Mouse (Mus musculus) c-Kit-positive CD71-positive TER-119-negative erythroid progenitor cells, embryonic 14.5 days (primary cell): ENCODE data around the gene Hnrnpul2.

Source experiments
- DNase-seq: peaks from one replicate; pipeline ENCODE4 v3.0.0-alpha.2; 2013; ENCODE audit warnings: low read depth

Hnrnpul2 gene

DNA sequence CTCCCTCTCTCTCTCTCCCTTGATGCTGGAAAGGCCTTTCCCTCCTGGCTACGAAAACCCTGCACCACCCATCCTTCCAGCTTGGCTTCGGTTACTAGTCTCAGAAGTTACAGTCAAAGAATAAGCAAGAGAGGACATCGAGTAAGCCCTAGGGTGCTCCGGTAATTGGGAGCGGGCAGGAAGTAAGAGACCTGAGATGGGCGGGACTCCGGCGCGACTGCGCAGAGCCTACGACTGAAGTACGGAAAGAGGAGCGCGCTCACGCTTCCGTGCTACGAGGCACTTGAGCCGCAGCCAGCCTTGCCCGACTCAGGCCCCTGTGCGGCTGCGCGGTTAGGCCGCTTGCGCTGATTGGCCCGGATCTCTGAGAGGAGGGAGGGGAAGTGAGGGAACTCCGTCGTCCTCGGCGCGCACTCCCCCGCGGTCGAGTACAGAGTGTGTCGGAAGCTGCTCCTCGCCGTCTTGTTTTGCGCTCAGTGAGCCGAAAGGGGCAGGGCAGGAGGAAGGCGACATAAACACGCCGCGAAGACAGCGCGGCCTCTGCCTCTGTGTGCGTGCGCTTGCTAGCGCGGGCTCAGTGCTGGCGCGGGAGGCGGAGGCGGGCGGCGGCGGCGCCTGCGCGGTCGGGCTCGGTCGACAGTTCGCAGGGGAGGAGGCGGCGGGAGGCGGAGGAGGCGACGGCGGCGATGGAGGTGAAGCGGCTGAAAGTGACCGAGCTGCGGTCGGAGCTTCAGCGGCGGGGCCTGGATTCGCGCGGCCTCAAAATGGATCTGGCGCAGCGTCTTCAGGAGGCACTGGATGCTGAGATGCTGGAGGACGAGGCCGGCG is at the start of gene Hnrnpul2:
Gene Hnrnpul2 (plus strand): TSS at position 415 of the 828 bp plus-strand sequence.
- DNase-seq: peak; percentile 96

DNA sequence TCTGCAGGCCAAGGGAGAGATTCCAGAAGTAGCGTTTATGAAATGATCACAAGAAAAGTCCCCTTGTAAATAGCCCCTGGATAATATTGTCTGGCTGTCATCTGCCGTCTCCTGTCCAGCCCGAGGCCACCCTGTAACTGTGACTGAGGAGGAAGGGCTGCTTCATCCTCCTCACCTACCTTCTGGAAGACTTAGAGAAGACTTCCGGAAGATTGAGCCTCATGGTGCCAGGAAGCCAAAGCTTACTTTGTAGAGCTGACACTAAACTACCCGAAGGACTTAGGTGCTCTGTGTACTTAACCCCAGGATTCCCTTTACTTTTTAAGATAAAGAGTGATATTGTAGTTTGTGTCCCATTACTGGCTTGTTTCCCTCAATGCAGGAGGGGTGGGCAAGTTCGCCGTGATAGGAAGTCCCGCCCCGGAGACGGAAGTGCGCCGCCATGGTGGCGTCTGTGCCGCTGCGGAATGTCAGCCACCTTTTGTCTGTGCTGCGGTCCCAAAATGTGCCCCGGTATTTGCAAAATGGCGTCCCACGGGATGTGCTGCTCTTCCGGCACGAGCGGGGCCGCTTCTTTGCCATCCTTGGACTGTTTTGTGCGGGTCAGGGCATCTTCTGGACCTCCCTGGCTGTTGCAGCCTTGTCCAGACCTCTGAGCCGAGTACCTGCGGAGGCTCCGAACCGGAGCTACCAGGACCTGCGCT is 49.1 kb upstream of the Hnrnpul2 start, which contains the start of gene Tmem223:
Gene Tmem223 (plus strand): TSS at position 430 of the 704 bp plus-strand sequence.
- no peak for DNase-seq

DNA sequence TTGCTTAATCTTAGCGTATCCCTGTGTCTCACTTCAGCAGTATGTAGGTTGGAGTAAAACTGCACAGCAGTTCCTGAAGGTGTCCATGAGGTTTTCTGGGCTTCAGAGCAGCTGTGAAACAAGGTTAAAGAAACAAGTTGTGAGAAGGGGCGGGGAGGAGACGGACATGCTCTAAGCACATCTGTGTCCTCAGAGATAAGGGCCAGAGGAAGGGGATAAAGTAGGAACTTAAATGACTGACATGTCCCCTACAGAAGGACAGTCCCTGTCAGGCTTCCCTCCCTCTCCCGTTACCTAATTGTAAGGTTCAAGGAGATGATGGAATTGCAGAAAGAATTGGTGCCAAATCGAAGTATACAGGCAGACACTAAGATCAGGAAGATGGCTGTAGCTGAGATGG is 46.8 kb upstream of the Hnrnpul2 start:
- DNase-seq: no peak

DNA sequence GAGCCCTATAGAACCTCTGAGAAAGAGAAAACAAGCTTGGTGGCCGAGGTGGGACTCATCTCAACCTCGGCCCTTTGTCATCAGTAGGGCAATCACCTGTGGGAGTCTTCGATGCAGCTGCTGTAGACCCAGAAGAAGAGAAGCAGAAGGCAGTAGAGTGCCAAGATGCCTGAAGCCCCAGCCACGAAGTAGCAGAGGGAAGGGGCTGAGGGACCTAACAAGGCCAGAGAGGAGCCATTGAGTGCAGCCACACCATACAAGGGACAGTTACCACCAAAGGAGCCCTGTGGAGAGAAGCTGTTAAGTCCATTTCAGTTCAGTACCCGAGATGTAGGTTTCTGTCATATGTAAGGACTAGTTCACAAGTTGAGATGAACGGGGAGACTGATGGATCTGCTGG is 46.4 kb upstream of the Hnrnpul2 start:
- no peak for DNase-seq

DNA sequence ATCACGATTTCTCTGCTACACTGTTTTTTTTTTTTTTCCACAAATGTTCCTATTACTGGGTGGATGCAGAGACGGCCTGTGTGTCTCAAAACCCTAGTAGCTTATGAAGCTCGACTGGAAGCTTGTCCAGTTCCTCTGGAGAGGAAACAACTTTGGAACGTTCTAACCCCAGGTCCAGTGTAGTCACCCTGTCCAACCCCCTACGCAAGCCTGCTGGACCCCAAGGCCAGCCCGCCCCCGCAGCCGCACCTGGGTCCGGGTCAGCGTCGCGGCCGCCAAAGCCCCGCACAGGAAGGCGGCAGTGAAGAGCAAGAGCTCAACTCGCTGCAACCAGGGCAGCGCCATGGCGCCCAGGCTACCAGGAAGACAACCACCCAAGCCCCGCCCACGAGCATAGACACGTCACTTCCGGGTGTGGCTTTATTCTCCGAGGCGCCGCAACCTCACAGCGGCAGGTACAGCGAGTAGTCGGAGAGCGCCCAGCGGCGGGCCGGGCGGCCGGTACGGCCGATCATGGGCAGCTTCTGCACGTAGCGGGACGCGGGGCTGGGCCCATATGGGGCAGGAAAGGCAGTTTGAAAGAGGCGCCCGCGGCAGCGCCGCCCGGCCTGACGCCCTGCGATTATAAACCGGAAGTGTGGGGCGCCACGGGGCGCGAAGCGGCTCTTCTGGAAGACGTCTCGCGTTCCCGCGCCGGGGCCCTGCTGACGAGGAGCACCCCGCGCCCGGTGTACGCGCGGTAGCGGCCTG is 45.5 kb upstream of the Hnrnpul2 start, which contains the start of gene Tmem179b:
Gene Tmem179b (minus strand): TSS at position 382 of the 750 bp plus-strand sequence.
- peak; percentile 94 for DNase-seq

DNA sequence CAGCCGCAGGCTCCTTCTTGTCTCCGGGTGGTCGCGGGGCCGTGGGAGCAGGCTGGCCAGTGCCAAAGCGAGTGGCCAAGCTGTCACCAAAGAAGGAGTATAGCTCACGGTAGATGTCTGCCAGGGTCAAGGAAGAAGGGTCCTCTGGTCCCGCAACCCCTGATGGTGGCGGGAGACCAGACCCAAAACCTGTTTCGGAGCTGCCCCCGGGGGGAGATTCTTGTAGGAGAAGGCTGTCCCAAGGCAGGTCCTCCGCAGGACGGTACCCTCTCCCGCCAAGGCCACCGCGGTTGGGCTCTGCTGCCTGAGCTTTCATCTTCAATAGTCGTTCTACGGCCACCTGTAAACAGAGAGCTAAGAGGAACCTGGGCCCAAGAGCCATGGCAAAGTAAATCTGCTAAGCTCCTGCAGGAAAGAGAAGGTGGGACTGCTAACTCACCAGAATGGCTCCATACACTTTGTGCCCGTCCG is 44.8 kb upstream of the Hnrnpul2 start:
- DNase-seq: no peak

DNA sequence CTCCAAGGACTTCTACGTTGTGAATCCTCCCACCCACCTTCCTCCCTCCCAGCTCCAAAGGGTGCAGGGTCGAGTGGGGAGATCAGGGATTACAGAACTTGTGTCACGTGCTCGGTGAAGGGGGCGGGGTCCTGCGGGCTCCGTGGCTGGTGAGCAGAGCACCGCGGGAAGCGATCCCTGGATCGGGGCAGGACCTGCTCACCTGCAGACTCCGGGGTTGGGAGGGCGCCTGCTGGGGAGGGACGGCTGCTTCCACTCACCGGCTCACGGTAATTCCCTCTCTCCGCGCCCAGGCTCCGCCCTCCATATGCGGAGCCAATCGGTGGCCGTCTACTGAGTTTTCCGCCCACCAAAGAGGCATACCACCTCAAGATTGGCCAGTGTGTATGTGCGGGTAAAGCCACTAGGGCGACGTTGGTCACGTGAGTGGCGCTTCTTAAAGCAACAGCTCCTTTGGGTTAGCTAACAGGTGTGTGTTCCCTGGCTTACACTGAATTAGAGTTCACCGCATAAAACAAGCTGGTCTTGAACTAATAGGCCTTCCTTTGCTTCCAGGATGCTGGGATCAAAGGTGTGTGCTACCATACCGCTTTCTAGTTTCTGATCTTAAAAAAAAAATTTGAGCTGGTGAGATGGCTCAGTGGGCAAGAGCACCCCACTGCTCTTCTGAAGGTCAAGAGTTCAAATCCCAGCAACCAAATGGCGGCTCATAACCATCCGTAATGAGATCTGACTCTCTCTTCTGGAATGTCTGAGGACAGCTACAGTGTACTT is 33.6 kb upstream of the Hnrnpul2 start, which contains the start of gene Taf6l:
Gene Taf6l (minus strand): TSS at position 410 of the 774 bp plus-strand sequence.
- peak; percentile 96 for DNase-seq

DNA sequence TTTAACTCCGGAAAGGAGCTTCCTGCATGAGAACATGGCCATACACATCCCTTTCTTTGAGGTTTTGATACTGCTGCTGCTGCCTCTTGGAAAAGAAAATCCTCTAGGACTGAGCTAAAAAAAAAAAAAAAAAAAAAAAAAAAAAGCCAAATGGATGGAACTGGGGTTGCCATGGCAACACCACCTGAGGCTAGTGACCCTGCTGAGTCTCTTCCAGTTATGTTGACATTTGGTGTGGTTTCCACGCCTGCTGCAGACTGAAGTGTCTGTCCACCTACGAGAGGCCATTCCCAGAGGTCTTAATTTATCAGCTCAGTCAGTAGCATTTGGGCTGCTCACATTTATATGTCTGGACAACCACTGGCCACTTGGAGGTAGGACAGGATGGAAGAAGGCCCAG is 31.3 kb upstream of the Hnrnpul2 start:
- no peak for DNase-seq

DNA sequence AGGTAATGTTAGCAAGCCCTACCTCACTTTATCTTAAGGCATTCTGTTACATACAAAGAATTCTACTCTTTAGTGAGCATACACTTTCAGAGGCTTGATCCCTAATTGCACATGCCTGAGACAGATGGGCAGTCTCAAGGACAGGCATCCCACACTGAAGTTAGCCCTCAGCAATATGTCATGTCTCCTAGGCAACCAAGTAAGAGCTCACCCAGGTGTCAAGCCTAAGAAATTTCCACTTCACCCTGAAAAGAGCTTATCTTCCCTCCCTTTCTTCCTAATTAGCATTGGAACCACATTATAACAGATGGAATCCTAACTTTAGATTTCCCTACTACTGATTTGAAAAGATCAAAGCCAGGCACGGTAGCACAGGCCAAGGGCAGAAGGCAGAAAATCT is 30.6 kb upstream of the Hnrnpul2 start:
- no peak for DNase-seq

DNA sequence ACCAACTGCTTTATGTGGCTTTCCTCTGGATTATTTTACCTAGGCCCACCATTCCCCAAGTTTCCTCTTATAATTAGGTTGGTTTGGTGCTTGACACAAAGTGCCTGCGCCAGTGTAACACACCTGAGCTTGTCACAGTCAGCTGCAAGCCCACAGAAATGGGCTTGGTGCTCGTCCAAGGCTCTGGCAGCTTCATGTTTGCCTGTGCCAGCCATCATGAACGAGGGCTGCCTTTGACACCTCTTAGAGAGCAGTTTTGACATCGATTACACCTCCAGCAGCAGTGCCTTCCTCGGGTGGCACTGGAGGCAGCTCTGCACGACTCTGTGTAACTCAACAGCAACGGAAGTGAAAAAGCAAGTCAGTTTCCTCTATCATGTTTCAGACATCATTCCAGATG is 29.6 kb upstream of the Hnrnpul2 start:
- no peak for DNase-seq

DNA sequence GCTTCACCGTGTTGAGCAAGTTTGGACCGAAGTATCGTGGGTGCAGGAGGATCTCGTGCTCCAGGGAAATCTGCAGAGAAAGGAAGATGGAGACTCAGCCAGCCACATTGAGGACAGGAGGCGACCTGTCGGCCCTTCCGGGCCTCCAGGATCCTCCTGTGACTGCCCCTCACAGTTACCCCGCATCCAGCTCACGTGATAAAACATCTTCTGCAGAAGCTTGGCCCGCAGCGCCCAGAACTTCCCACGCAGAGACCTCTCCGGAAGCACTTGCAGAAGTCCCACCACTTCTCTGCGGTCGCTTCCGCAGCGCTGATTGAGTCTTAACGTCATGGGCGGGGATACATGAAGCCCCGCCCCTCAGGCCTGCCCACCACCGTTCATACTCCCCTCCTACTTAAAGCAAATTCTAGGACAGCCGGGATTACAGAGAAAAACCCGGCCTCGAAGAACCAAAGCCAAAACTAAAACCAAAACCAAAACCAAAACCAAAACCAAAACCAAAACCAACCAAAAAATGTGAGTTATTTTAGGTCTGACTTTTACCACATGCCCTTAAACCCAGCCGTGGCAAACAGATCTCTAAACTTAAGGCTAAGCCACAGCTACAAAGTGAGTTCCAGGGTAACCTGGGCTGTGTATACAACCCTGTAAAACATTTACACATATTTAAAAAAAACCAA is 21.4 kb upstream of the Hnrnpul2 start, which contains the start of gene Polr2g:
Gene Polr2g (minus strand): TSS at position 314 of the 683 bp plus-strand sequence.
- peak; percentile 85 for DNase-seq

DNA sequence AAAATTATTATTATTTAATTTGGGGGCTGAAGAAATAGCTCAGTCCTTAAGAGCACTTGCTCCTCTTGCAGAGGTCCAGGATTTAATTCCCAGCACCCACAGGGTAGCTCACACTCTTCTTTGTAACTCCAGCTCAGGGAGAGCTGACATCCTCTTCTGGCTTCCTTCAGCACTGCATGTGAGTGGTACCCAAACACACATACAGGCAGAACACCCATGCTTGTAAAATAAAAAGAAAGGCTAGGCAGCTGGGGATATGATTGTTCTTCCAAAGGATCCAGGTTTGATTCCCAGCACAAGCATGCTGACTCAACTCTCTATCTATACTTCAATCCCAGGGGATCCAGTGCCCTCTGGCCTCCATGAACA is 20.9 kb upstream of the Hnrnpul2 start:
- no peak for DNase-seq

DNA sequence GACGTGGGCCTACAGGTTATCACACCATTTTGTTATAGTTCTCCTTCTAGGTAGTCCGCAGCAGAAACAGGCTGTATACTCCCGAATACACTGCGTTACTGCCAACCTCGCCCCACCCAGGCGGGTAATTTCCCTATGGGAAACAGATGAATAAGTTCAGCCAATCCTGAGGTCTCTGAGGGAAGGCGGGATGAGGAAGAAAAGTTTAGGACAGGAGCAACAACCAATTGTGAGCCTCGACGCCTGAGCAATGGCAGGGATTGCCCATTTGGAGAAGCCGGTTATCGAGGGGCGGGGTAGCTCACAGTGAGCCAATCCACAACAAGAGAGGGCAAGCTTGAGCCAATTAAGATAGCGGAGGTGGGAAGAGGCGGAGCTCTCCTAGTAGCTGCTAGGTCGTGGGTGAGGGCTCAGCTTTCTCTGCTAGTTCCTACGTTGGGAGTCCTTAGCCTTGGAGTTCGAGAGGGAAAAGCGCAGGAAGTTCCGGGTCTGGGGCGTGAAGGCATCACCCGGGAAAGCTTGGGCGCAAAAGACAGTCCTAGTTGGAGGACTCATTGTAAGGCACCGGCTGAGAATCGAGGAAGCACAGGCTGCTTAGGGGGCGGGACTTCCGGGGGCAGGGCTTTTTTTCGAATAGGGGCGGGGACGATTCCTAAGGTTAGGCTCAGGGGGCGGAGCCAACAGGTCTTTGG is 17.5 kb upstream of the Hnrnpul2 start, which contains the start of gene Zbtb3:
Gene Zbtb3 (plus strand): TSS at position 426 of the 692 bp plus-strand sequence.
- DNase-seq: peak; percentile 97

DNA sequence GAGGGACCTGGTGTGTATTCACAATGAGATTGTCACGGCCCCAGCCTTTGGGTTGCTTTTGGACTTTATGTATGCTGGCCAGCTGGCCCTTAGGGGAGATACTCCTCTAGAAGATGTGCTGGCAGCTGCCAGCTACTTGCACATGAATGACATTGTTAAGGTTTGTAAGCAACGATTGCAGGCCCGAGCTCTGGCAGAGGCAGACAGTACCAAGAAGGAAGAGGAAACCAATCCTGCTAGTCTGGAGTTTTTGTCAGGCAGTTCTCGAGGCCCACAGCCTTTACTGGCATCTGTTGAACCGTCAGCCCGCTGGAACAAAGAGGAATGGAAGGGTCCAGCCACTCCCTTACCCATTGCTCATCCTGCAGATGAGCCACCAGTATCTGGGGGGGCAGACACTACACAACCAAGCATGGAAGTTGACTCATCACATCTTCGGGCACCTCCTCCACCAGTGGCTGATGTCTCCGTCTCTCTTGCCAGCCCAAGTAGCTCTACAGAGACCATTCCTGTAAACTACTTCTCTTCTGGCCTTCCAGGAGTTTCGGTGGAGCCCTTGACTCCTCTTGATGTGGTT is 16.5 kb upstream of the Hnrnpul2 start:
- DNase-seq: no peak

DNA sequence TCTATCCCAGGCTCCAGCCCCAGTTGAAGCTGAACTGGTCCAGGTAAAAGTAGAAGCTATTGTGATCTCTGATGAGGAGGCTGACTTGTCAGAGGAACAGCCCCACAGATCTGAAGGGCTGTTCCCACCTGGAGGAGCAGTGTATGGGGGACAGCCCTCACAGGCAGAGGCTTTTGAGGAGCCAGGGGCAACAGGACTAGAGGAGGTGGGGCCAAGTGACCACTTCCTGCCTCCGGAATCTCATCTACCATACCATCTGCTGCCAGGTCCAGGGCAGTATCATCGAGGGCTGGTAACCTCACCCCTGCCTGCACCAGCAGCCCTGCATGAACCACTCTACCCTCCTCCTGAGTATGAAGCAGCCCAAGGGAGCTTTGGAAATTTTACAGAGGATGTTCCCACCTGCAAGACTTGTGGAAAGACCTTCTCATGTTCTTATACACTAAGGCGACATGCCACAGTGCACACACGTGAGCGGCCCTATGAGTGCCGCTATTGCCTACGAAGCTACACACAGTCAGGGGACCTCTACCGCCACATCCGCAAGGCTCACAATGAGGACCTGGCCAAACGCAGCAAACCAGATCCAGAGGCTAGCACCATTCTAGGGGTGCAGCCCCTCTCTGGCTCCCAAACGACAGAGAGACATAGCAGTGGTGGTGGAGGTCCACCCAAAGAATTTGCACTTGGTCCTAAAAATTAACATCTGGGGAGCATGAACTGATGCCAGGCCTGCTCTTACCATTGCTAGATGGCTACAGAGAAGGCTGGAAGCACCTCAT is 15.7 kb upstream of the Hnrnpul2 start:
- DNase-seq: no peak

DNA sequence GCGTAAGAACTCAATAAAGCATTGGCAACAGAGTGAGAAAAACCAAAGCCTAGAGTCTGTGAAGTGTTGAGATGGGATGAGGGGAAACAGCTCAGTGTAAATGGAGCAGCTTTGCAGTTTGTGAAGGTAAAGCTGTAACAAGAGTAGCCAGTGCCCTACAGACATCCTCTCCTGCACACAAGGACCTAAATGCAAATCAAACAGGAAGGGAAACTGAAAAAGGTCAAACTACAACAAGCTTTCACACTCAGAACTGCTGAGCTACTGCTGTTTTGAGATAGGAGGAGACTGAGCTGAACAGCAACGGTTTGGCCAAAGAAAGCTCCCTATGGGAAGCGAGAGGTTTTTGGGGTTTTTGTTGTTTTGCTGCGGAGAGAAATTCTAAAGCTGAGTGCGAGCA is 13.0 kb upstream of the Hnrnpul2 start:
- no peak for DNase-seq

DNA sequence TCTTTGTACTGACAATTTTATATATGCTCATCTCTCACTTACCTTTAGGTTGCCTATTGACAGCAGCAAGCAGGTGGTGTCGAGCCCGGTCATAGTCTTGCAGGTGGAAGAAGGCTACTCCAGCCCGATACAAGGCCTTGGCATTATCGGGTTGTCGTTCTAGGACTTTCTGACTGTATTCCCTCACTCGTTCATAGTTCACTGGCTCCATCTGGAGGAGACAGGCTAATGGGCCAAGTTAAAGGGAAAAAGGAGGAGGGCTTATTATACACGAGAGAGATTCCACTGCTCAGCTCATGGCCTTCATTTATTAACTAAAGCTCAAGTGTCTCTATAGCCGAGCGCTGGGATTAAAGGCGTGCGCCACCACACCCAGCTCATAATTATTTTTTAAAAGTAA is 4.0 kb upstream of the Hnrnpul2 start:
- DNase-seq: no peak

DNA sequence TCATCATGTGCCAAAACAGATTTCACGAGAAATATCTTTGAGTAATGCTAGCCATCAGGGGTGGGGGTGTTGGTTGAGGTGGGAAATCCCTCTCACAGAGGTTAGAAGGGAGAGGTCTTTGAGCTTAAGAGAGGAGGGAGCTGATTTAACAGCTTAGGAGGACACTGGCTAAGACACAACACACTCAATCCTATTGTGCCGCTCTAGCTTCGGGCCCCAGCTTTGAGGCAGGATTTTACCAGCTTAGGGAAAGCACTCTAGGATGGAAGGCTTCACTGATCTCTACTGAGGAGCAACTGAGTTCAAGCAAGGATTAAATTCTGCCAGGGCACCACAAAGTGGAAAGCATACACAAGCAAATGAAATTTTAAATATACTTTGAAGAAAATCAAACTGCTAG is 2.8 kb upstream of the Hnrnpul2 start:
- no peak for DNase-seq

DNA sequence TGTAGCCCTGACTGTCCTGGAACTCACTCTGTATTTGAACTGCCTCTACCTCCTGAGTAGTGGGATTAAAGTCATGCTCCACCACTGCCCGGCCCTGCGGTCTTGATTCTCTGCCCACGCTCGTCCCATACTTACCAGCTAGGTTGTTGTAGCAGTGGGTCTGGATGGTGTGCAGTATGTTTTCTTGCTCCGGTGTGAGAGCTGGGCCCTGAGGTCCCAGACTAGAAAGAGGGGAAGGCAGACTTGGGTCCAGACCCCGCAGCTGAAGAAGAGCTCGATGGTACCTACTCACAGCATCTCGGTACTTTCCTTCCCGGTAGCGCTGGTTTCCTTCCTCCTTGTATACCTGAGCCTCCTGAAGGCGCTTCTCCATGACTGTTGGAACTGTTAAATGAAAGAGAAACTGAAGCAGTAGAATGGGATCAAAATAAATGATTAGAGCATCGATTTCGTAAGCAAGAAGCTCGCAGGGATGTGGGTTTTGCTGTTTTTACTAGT is 1.5 kb upstream of the Hnrnpul2 start:
- no peak for DNase-seq
